Mouse (Mus musculus) CD4-positive naive resting alpha-beta T cell, adult 57 days (primary cell): ENCODE results near the gene Dhx40. TPM values are rescaled to one million over a fixed set of nuclear protein-coding genes. Genes with fewer than 3 reads are reported as not detected.

Experiments
- total RNA-seq: library from RNA; stranded (reverse); gene quantifications from one replicate; pipeline ENCODE4 v1.2.4, GENCODE M21; 2023

Dhx40 gene
- 79.3 TPM for total RNA-seq

GRCm38 (mm10) chr11:86807505-86807989, at the start of gene Dhx40:
Dhx40 (minus strand) TSS chr11:86807746.

DNA sequence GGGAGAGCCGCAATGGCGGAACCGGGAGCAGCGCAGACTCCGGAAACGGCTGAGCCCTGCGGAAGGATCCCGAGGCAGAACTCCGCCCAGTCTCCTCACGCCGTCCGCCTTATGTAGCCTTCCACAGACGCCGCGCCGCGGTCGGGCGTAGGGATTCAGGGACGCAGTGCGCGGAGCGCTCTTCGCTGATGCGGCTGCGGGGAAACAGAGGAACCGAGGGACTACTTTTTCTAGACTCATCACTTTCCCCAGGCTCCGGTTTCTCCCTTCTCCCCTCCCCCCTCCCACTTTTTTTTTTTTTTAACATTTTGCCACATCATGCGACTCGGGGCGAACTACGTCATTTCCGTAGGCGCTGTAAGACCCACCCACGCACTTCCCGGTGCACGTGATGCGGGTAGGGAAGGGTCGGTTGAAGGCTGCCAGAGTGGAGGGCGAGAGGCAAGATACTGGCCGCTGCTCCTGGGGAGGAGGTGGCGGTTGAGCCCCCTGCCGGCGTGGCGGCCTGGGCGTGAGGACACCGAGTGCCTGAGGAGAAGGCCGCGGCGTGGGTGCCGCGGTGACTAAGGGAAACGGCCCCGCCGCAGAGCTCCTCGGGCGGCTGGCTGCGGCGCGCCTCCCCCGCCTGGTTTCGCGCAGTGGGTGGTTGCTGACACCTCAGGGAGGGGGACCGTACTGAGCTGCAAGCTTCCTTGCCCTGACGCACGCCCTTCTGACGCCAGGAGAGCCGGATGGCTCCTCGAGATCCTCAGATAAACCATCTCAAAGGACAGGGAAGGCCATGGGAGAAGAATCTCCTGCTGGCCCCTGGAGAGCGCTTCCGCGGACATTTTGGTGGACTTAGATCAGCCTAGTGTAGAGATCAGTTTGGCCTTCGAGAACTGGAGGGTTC, 49.8 kb downstream of the Dhx40 start, which contains the start of gene Cltc:
Cltc (minus strand) TSS at position 86 of the 892 bp plus-strand sequence.

Other genes starting within 250 kb of the Dhx40 start
- 47.4 TPM for gene Vmp1, start 123.9 kb downstream of the Dhx40 start, total RNA-seq
- gene Ptrh2, start 123.8 kb downstream of the Dhx40 start, total RNA-seq: 5.3 TPM
- 170 TPM for gene Cltc, start 50.2 kb downstream of the Dhx40 start, total RNA-seq
- gene Ypel2, start 186.0 kb upstream of the Dhx40 start, total RNA-seq: 3.3 TPM